Mouse (Mus musculus) heart, adult 2 months (tissue): Measurements from ENCODE around the gene Slc25a30.

Experiments used
- CTCF ChIP-seq: fragments of 200-600 bp; IDR thresholded peaks from 2 replicates; pipeline ENCODE4 v1.8.1; 2022; ENCODE audit warnings: antibody characterized with exemption, mild to moderate bottlenecking, moderate library complexity
- EP300 ChIP-seq: fragments of 200-500 bp; IDR thresholded peaks from 2 replicates; pipeline ENCODE4 v1.6.1; 2011; ENCODE audit warnings: low read depth, low read length, control low read depth; ENCODE audit not compliant: insufficient read depth

DNA sequence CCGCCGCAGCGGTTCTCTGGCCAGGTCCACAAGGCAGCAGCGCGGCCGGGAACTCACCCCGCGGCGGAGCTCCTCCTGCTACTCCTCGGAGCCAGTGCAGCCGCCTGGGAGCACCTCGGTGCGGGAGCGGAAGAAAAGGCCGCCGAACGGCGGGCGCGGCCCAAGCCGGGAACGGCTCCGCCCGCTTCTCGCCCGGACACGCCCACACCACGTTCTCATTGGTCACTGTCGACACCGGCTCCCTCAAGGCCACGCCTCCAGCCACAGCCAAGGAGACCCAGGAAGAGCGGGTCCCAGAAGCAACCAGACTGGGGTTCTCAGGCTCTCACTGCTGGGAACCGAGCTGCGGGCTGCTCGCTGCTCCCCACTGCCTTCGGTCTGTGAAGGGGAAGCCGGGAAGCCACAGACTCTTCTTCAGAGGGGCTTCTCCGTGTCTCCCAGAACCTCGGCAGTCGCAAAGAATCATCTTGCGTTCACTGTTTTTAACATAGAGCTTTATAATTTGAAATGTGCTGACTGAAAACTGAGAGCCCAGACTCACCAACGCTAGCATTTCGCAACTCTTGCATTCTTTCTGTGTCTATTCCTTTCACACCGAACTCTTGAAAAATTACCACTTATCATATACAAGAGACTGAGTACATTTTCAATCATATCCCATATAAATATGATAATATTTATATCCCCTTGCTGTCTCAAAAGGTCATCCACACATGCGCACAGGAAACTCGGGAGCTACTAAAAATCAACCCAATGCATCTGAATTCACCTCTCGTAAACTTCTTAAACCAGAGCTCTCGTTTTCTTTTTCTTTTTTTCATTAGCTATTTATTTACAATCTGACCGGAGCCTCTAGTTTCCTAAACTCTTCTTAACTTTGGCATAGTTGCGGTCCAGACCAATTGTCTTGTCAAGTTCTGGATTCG, at the start of gene Slc25a30:
- TF ChIP-seq EP300 (no peak), CTCF (no peak)
